Mouse (Mus musculus): ENCODE measurements around the gene Gm11487.
"Not testable (repeated sequence)": the region's sequence is repeated elsewhere in the genome, so short reads cannot be mapped to it uniquely, and the experiment has no call there.

Gm11487 gene

GRCm38 (mm10) chr4:73404972-73405371 lies at the start of gene Gm11487:
Gene Gm11487, minus strand, starts transcription at chr4:73405072.
- not testable (repeated sequence) for DNase-seq (ENCODE audit: low read depth)

GRCm38 (mm10) chr4:73444715-73445114 lies 39.8 kb upstream of the Gm11487 start:
- DNase-seq (ENCODE audit: low read depth), result no peak

GRCm38 (mm10) chr4:73442568-73442967 lies 37.7 kb upstream of the Gm11487 start:
- no peak for DNase-seq (ENCODE audit: low read depth)

GRCm38 (mm10) chr4:73425903-73426302 lies 21.0 kb upstream of the Gm11487 start:
- DNase-seq (ENCODE audit: low read depth), result no peak

- no peak for DNase-seq (ENCODE audit: low read depth)
Observed at GRCm38 (mm10) chr4:73423049-73423448, 18.2 kb upstream of the Gm11487 start.

- no peak for DNase-seq (ENCODE audit: low read depth)
Observed at GRCm38 (mm10) chr4:73366534-73366933, 38.3 kb downstream of the Gm11487 start.

Measured in induced T-regulatory cell, adult 2 months (primary cell).